Mouse (Mus musculus) lung, postnatal 36 days (tissue): ENCODE measurements around the gene Slc25a45.
A peak's percentile ranks its signal among the peaks of the same experiment; 100 is the strongest.
"Not testable (repeated sequence)": the region's sequence is repeated elsewhere in the genome, so short reads cannot be mapped to it uniquely, and the experiment has no call there.

ENCODE experiments used
- DNase-seq: peaks from one replicate; pipeline ENCODE4 v3.0.0; 2022; ENCODE audit warnings: mixed read lengths

The Slc25a45 gene

DNA sequence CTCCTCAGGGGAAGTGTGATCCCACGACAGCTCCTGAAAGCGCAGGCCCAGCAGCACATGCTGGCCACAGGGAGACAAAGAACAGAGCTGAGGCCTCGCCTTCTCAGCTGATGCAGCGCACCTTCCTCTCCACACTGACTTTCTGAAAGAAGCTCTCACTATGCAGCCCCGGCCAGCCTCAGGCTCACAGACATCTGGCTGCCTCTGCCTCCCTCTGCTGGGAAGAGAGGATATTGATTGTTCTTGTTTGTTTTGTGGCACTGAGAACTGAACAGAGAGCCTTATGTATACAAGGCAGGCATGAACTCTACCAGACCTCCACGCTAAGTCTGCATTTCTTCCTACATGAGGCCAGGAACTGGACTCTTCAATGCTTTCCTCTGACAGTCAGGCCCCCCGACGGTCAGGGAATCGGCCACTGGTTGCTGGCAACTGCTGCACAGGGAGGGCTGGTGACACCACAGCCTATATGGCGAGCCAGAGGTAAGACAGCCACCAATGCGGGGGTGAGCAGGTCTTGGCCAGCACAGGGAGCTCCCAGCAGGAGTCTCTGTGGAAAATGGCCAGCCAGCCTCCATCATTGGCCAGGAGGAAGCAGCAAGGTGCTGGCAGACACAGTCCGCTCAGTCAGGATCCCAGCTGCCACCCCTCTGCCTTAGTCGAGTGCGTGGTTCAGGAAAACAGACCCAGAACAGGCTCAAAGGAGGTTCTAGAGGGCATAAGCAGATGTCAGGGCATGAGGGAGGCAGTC lies 15.1 kb upstream of the Slc25a45 start:
- DNase-seq = no peak

DNA sequence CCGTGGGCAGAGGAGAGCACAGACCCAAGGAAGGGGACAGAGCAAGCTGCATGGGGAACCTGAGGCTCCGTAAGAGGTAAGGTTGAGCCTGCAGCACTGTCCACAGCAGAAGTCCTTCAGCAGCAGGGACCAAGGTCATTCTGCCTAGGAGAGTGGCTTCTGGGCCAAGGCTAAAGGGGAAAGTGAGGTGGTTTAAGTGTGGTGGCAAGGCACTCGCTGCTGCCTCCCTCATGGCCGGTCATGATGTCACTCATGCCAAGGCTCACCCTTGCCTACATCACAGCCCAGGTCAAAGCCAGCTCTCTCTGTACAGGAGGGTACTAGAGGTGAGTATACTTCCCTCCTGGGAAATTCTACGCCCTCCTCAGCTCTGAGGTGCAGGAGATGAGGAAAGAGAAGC lies 13.8 kb upstream of the Slc25a45 start:
- no peak for DNase-seq

DNA sequence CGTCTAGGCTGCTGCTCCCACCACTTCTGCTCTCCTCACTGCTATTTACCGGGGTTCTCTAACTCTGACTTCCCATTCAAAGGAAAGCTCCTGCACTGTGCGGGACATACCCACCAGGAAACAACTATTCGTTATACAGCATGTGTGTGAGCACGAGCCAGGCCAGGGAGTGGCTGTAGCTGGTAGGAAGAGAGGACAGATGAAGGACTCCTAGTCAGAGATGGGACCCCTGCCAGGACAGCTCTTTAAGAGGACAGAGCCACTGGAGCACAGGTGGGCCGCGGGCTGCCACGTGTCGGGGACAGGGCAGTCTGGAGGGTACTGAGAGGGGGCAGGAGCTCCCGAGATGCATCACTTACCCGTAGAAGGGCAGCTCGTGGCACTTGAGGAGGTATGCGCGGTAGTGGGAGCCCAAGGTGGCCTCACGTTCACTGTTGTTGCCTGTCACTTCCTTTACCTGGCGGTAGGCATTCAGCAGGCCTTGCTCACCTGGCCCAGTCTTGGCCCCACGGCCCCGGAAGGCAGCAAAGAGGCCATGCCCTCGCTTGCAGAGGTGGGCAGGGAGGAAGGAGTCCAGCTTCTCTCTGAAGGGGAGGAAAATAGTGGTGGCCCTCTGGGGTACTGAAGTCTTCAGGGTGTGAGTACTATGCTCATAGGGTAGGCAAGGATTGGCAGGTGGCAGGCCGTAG lies 12.8 kb upstream of the Slc25a45 start:
- no peak for DNase-seq

DNA sequence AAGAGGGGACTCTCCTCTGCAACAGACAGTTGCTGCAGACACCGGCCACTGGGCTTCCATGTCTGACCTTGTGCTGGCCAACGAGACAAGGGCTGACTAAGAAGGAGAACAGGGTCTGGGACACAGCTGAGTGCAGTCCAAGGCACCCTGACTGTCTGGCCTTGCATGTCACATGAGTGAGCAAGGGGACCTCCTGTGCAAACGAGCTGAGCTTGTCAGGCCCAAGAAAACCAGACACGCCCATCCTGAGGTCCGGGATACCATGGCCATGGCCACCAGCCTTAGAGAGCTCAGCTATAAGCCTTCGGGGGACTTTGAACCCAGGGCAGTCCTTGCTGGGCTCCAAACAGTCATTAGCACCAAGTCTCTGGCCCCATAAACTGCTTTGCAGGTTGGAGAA lies 9.5 kb upstream of the Slc25a45 start:
- no peak for DNase-seq

DNA sequence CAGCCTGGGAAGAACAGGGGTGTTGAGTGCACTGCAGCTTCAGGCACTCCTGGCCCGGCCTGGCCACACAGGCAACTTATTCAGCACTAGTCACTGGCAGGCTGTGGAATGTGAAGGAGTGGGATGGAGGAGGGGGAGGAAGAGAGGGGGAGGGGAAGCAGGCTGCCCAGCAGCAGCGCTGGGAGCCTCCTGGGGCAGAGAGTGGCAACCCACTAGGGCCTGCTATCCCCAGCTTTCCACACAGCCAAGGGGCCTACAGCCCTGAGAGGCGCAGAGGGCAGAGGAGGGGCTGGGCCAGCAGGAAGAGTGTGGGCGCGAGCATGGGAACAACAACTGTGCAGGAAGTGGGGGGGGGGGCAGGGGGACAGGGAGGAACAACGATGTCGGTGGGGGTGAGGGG lies 6.3 kb upstream of the Slc25a45 start:
- peak; percentile 79 for DNase-seq

DNA sequence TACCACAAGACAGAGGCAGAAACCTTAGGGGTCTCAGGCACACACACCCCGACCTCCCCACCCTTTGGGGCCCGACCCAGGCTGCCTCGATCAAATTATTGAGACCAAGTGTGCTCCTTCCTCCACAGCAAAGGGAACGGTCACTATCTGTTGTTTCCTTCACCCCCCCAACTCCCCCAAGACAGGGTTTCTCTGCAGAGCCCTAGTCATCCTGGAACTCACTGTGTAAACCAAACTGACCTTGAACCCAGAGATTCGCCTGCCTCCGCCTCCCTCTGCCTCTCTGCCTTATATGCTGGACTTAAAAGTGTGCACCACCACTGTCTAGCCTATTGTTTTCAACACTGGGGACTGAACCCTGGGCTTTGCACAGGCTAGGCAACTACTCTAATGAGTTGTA lies 5.9 kb upstream of the Slc25a45 start:
- DNase-seq = peak; percentile 38

DNA sequence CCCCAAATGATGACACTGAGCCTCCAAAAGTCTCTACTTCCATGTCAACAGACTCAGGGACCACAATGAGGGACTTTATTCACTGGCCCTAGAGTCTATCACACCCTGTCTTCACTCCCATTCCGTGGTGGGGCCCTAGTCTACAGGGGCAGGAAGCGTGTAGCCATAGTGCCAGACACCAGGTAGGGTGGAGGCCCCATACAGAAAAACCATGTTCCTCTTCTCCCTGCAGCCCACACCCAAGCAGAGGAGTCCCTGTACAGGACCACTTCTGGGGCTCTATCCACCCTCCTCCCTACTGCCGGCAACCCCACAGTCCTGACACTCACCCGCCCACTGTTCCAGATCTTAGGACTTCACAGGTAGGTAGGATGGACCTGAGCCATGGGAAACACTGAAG lies 5.1 kb upstream of the Slc25a45 start:
- no peak for DNase-seq

DNA sequence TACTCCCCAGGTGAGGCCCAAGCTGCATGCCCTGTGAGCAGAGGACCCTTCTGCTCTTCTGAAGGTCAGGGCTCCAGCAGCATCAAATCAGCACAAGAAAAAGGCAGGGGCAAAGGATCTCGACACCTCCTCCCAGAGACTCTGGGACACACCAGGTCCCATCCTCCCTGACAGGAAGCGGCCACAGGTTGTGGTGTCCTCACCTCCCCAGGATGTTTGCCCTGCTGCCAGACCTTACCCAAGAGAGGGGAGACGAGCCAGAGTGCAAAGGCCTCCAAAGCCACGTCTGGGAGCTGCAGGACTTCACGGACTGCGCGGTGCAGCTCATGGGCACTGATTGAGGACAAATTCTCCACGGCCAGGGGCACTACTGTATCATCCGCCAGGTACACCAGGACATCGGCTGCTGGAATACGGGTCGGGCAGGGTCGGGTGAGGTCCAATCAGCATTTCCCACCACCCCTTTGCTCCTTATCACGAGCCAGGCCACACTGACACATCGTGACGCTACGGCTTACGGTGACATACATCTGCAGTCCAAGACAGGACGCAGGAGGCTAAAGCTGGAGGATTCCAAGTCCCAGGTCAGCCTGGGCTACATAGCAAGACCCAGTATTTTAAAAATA lies 4.6 kb upstream of the Slc25a45 start:
- no peak for DNase-seq

DNA sequence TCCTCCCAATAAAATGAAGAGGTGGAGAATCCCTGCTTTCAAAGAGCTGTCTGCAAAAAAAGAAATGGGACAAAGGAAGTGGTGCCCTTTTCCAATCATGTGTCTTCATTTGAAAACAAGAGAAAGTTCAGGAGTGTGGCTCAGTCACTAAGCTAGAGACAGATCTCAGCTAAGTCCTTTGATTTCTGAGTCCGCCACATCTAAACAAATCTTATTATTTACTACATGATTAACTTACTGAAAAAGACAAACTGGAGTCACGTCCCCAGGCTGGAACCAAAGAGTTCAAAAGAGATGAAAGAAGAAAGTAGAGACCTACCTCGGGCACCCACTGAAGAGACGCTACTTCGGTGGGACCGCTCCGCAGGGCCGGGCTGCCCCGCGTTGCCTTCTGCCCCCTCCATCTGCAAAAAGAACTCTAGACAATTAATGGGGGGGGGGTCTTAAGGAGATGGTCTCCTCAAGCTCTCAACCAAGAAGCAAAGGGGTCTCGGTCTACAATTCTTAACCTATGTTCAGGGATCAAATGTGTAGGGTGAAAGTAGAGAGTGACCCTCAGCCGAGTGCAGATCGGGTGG lies 3.1 kb upstream of the Slc25a45 start:
- DNase-seq = no peak

DNA sequence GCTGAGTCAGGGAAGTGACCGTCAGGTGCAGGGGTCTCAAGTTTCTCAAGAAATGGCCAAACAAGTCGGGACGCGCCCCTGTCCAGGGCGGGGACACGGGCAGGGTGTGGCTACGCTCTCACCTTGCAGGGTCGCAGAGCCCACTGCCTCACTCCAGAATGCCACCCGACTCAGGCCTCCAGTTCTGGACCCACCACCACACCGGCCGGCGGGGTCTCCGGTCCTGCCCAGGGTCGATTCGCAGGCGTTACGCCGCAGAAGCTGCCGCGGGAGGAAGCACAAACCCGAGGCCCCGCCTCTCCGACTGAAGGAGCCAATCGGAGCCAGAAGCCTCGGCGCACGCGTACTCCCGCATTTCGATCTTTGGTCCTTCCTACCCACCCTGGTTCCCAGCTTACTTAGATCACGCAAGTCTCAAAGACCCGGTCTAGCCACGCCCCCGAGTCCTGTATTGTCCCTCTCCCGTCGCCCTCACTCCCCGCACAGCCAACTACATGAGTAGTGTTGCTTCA lies 2.6 kb upstream of the Slc25a45 start, which contains the start of gene Frmd8:
Gene Frmd8, minus strand, starts transcription at position 306 of the 512 bp plus-strand sequence.
- DNase-seq = peak; percentile 98

DNA sequence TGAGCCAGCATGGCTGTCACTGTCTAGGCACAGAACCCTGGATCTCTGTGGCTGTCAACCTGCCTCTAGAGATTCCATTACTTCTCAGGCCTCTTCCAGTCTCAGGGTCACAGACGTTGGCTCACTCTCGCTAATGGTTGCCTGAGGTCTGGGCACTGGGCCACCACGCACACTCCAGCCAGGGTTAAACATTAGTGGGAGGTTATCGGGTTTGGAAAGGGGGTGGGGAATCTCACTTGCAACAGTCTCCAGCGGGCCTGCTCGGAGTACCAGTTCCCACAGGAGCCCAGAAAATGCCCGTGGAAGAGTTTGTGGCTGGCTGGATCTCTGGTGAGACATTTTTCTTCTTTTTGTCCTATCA lies 734 bp downstream of the Slc25a45 start:
- DNase-seq = peak; percentile 79

DNA sequence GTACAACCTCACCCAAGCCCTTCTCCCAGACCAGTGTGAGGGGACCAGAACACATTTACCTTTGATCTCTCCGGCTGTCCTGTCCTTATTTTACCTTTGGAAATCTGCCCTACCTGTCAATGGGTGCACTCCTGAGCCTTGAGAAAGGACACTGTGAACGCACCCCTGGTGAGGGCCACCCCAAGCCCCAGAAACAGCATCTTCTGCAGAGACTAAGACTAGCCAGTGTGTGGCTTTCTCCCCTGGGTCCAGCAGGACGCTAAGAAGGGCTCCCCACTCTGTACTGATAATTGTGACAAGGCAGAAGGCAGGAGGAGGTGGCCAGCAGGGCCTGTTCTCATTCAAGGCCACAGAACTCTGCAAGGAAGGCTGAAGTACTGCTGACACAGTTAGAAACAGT lies 1.3 kb downstream of the Slc25a45 start:
- no peak for DNase-seq

DNA sequence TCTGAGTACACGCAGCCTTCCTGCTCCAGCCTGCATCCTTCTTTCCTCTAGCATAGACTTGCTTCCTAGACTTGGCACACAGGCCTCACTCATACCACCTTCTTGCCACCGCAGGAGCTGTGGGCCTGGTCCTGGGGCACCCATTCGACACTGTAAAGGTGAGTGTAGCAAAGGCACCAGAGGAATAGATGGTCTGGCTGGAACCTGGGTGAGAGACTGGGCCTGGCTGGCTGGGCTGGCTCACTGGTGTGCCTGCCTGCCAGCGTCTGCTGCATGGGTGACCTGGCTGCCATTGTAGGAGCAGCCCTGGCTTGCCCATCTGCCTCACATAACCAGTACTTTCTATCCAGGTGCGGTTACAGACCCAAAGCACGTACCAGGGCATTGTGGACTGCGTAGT lies 2.1 kb downstream of the Slc25a45 start:
- DNase-seq = no peak

DNA sequence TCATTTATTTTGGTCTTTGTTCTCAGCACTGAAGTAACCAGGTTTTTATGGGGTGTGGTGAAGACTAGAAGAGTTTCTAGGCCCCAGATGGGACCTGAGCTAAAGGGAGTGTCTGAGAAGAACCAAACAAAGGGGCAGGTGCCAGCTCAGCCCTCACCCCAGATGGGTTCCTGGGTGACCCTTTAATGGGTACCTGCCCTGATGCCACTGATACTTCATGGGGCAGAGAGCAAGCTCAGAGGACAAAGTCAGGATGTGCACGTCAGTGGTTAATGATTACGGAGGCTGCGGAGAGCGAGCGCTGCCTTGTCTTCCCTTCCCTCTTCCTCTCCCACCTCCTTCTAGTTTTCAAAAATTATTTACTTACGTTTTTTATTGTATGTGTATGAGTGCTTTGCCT lies 3.5 kb downstream of the Slc25a45 start:
- DNase-seq = no peak

DNA sequence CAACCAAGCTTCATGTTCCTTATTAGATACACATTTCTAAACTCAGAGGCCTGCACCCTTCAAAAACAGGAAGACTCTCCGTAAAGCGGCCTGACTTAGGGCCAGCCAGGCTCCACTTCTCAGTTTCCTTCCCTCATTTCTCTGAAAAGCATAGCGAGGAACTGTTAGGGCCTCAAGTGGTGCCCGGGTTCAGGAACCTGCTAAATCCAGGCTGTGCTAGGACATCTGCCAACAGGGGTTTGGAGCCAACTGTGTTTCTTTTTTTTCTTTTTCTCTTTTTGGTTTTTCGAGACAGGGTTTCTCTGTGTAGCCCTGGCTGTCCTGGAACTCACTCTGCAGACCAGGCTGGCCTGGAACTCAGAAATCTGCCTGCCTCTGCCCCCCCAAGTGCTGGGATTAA lies 4.5 kb downstream of the Slc25a45 start:
- DNase-seq = not testable (repeated sequence)

DNA sequence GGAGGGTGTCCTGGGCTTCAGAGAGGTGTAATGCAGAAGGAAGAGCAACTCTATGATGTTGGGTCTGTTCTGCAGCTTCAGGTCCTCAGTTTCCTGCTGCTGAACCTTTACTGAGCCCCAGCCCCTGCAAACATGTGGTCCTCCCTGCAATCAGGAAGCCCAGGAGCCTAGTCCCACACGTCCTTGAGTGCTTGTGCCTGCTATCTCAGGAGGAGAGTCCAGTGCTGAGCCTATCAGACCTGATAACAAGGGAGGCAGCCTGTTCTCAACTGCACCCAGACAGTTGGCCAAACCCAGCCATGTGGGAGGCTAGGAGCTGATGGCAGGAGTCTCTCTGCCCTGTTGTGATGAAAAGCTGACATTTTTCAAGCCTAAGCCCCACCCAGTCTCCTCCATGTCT lies 6.3 kb downstream of the Slc25a45 start:
- DNase-seq = no peak

DNA sequence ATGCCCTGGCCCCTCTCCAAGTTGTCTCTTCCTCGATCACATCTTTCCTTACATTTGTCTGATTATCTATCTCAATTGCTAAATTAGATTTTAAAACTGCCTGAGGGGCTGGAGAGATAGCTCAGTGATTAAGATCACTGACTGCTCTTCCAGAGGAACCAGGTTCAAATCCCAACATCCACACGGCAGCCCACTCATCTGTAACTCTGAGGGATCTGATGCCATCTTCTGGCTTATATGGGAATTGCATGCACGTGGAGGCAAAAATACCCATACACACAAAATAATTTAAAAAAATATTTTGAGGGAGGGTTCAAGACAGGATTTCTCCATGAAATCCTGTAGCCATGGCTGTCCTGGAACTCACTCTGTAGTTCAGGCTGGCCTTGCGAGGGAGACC lies 8.2 kb downstream of the Slc25a45 start:
- DNase-seq = peak; percentile 61

DNA sequence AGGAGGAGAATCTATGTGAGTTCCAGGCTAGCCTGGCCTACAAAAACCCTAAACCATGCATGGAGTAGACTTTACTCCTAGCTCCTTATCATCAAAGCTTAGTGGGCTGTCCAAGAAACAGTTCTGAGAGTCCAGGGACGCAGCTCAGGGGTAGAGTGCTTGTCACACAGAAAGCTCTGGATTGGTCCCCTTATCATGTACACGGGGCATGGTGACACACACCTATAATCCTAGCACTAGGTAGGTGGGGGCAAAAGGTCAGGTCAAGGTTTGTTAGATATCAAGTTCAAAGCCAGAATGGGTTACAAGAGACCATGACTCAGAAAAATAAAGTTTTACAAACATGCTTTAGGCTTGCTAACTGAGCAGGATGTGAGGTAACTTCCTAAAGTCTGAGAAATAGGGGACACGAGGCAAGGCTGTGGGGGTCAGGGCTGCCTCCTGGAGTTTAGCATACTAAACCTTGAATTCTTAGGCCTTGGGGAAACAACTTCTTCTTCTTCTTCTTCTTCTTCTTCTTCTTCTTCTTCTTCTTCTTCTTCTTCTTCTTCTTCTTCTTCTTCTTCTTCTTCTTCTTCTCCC lies 9.7 kb downstream of the Slc25a45 start:
- DNase-seq = no peak

DNA sequence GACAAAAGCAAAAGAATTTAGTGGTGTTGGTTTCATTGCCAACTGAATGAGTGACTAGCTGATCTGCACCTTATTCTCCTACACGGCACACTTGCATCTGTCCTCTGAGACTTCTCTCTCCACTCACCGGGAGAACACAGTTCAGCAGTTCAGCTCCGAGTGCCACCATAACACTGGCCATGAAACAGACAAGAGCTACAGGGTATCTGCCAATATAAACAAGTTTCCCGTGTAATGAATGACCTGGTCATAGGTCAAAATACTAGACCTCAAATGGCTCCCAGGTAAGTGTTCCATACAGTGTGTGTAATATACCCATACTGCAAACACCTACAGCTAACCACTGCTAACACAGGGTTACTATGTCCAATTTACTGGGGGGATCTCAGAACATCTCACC lies 11.6 kb downstream of the Slc25a45 start:
- no peak for DNase-seq

DNA sequence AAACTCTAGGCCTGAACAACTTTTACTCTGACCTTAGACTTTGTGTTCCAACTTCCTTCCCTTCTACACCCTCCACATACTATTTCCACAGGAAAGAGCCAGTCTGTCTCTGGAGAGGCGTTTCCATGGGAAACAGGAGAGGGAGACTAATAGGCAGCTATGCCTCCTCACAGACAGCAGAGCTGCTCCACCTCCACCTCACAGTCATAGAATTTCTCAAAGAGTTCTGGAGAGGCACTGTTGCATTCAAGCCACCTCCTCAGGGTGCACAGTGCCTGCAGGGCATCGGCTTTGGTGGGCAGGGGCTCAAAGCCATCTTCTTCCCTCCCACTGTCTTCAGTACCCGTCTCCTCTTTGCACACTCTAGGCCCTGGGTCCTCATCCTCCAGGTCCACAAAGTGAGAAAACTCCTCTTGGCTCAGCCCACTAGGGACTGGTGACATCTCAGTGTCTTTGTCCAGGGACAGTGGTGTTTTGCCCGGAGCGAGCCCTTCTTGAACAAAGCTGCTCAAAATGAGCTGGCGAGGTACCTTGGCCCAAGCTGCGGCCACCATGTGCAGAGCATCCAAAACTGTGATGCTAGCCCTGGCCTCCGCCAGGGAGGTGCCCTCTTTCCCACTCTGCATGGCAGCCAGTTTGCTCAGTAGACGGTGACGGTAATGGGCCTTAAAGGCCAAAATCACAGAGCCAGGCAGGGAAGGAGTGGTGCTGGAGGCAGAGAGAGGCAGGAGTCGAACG lies 14.1 kb downstream of the Slc25a45 start:
- no peak for DNase-seq

DNA sequence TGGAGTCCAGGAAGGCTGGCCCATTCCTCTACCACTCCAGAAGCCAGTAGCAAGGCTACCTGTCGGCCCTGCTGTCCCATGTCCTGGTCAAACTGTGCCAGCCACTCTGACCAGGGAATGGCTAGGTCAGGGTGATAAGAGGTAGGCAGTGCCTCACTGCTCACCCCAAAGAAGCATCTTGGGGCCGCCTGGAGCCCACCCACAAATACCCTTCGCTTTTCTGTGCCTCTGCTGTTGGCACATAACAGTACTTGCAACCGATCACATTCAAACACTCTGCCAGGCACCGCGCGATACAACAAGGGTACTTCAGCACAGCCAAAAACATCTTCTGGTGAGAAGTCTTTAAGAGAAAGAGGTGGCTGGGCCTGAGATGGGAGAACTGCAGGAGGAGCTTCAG lies 14.7 kb downstream of the Slc25a45 start:
- DNase-seq = no peak

DNA sequence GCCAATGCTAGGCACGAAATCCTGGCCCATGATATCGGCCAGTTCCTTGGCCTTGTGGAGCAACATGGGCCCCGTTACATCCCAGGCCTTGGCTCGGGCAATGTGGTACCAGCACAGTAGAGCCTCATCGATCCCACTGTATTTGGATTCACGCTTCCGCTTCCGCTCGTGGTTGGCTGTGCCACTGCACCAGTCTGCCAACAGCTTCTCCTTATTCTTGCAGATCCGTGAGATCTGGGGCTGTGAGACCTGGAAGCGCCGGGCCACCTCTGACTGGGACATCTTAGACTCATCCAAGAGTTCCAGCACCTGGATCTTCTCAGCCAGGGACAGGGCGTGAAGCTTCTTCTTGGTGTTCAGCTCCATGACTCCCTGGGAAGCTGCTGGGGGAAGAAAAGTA lies 15.1 kb downstream of the Slc25a45 start:
- DNase-seq = no peak
